Mouse (Mus musculus): Measurements from ENCODE around the gene Ndel1.

Gene Ndel1

DNA sequence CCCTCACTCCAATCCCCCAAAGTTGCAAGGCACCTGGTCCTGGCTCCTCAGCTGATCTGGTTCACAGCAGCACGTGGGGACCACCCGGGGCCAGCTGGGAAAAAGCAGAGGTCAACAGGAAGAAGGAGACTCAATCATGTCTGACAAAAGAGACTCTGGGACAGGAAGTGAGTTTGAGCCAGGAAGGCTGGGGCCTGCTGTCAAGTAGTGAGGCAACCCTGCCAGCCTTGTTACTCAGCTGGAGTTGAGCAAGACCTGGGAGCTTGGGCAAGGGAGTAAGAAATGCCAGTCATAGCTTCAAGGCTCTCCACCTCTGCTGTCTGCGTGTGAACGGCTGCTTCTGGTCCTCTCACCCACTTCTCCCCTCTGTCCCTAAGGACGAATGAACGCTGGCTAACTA lies at the start of gene Ndel1:
TSS of gene Ndel1 (minus strand) at position 111 of the 400 bp plus-strand sequence.
- in situ Hi-C loops (cut with MboI) = no loop called here

GRCm38 (mm10) chr11:68914566-68914965 lies 42.9 kb upstream of the Ndel1 start:
- in situ Hi-C loops (cut with MboI) = no loop called here

GRCm38 (mm10) chr11:68911531-68912177 lies 40.0 kb upstream of the Ndel1 start:
- in situ Hi-C loops (cut with MboI) = no loop called here

- in situ Hi-C loops (cut with MboI) = loop anchor here (5.0 to 10.0 kb wide), 2 partner anchors 78 to 216 kb away; partner anchors contain the start of genes 9130213A22Rik, Aloxe3 and Hes7
Observed at GRCm38 (mm10) chr11:68908846-68909503, 37.3 kb upstream of the Ndel1 start.

DNA sequence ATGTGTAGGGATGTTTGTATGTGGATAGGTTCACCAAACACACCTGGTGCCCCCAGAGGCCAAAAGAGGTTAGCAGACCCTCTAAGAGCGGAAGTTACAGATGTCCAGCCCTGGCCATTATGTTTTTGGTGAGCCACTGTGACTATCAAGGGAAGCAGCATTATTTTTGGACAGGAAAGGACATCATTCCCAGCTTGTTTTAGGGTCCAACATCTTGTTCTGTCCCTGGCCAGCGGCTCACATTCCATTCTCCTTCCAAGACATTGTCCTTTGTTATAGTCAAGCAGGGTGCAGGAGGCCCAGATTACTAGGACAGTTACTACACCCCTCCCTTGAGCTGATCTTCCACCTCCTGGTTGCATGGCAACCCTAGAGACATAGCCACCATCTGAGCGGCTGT lies 35.6 kb upstream of the Ndel1 start:
- in situ Hi-C loops (cut with MboI) = loop anchor here (5.0 to 10.0 kb wide), 2 partner anchors 80 to 218 kb away; partner anchors contain the start of genes 9130213A22Rik, Aloxe3 and Hes7

DNA sequence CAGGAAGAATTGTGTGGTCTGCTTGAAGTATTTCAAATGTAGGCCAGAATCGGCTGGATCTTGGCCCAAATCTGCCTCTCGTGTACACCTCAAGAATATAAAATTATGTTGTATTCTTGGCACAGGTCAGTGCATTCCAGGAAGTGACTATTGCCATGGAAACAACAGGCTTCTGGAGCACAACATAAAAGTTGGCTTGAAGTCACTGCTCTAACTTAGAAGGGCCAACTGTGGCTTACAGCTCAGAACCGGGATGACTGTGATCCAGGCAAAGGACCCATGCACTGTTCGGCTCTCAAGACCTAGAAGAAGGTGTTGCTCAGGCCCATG lies 34.8 kb upstream of the Ndel1 start:
- in situ Hi-C loops (cut with MboI) = loop anchor here (5.0 to 10.0 kb wide), 2 partner anchors 81 to 218 kb away; partner anchors contain the start of genes 9130213A22Rik, Aloxe3 and Hes7

DNA sequence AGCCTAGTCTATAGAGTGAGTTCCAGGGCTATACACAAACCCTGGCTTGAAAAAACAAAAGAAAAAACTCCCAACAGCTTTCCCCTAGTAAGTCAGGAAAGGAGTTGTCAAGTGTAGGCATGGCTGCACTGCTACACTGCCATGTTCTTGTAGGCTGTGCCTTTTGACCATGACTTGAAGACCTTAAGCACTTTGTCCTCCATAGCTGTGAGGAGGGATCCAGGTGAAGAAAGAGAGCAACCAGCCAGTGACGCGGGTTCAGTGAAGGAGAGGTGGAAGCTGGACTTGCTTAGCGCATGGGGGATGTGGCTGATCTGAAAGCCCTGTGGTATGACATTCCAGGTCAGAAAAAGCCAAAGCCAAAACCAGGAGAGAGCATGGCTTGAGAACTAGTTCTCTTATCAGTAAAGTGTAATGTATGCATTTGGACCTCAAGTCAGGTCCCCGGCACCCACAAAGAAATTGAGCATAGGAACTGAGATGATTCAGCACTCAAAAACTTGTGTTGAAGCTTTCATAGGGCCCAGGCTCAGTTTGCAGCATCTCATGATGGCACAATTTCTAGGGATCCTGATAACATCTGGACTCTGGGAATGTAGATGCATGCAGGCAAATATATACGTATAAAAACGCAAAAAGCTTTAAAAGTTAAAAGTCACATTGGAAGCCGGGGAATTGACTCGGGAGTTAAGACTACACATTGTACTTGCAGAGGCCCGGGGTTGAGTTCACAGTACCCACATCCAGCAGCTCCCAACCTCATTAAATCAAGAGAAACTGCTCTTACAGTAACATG lies 34.2 kb upstream of the Ndel1 start:
- in situ Hi-C loops (cut with MboI) = loop anchor here (5.0 to 10.0 kb wide), 2 partner anchors 81 to 219 kb away; partner anchors contain the start of genes 9130213A22Rik, Aloxe3 and Hes7

DNA sequence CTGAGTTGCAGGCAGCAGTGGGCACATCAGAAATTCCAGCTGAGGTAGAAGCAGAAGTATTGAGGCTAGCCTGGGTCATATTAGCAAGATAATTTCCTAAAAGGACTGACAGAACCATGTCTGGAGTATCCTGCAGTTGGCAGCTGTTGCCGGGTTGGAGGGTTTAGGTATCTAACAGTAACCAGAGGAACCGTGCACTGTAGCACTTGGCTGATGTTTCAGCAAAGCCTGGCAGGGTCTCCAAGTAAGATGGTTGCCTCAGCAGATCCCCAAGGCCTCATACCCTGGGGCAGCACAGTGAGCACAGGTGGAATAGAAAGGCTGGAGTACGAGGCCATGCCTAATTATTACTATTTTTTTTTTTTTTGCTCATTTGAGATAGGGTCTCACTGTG lies 33.5 kb upstream of the Ndel1 start:
- in situ Hi-C loops (cut with MboI) = loop anchor here (5.0 to 10.0 kb wide), 2 partner anchors 82 to 220 kb away; partner anchors contain the start of genes 9130213A22Rik, Aloxe3 and Hes7

DNA sequence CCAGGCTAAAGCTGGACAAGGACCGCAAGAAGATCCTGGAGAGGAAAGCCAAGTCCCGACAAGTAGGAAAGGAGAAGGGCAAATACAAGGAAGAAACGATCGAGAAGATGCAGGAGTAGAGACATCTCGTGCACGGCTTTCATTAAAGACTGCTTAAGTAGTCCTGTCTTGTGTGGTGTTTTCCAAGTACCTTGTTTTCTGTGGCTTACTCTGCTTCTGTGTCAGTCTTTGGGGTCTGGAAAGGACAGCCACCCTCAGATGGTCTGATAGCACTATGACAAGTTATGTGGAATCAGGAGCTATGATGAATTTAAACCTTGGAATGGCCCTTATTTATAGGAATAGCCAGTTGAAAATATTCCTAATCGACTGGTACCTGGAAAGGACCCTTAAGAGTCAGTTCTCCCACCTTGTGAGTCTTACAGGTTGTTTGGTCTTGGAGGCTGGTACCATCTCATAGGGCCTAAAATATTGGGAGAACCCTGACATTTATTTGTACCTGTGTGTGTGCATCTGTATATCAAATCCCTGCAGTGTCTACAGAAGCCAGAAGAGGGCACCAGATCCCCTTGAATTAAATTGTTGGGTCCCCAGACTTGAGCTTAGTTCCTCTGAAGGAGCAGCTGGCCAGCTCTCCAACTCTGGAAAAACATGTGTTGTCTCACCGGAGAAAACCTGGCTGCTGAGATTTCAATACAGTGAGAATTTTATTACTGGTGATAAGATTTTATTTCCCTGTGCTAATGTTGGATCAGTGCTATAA lies 32.9 kb upstream of the Ndel1 start:
- in situ Hi-C loops (cut with MboI) = loop anchor here (5.0 to 10.0 kb wide), 2 partner anchors 83 to 220 kb away; partner anchors contain the start of genes 9130213A22Rik, Aloxe3 and Hes7

DNA sequence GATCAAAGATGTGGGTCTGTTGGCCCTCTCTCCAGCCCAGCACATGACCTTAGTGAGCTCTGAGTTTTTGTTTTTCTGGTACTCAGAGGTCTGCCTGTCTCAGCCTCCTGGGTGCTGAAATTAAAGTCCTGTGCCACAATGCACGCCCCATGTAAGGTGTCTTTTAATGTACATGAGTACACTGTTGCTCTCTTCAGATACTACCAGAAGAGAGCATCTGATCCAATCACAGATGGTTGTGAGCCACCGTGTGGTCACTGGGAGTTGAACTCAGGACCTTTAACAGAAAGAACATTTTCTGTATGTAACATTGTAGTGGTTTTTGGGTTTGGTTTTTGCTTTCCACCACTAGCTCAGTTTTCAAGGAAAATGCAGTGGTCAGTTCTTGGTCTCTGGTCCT lies 32.1 kb upstream of the Ndel1 start:
- in situ Hi-C loops (cut with MboI) = loop anchor here (10.0 kb wide), 1 partner anchor 221 kb away; the partner anchor contains the start of genes 9130213A22Rik, Aloxe3 and Hes7

GRCm38 (mm10) chr11:68902823-68903222 lies 31.2 kb upstream of the Ndel1 start:
- in situ Hi-C loops (cut with MboI) = loop anchor here (10.0 kb wide), 1 partner anchor 222 kb away; the partner anchor contains the start of genes 9130213A22Rik, Aloxe3 and Hes7

DNA sequence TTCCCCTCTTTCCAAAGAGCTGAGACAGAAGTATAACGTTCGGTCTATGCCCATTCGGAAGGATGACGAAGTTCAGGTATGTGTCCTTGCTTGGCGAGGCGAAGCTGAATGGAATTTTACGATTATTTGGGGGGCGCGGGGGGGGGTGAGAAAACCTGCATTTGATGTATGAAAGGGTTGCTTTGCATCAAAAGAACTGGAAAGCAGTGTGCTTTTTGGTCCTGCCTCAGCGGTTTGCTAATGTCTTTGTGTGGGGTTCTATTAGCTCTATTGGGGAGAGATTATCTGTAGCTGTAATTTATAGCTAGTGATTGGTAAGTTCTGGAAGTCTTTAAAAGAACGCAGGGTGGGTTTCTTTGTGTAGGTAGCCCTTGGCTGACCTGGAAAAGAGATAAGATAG lies 30.7 kb upstream of the Ndel1 start:
- in situ Hi-C loops (cut with MboI) = loop anchor here (10.0 kb wide), 1 partner anchor 222 kb away; the partner anchor contains the start of genes 9130213A22Rik, Aloxe3 and Hes7

DNA sequence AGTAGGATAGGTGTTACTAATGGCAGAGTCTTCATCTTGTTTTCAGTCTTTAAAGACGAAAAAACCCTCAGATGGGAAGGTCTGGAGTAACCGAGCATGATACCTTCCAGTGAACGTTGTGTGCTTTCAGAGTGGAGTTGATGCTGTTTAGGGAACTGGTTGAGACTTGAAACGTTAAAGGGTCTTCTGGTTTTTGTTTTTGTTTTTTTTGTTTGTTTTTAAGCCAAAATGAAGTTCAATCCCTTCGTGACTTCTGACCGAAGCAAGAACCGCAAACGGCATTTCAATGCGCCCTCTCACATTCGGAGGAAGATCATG lies 30.3 kb upstream of the Ndel1 start:
- in situ Hi-C loops (cut with MboI) = loop anchor here (10.0 kb wide), 1 partner anchor 223 kb away; the partner anchor contains the start of genes 9130213A22Rik, Aloxe3 and Hes7

- in situ Hi-C loops (cut with MboI) = loop anchor here (10.0 kb wide), 1 partner anchor 223 kb away; the partner anchor contains the start of genes 9130213A22Rik, Aloxe3 and Hes7
Observed at GRCm38 (mm10) chr11:68901351-68902046, 29.8 kb upstream of the Ndel1 start, which contains the start of gene Rpl26. Gene Rpl26 (plus strand): TSS chr11:68901583.

GRCm38 (mm10) chr11:68900519-68901350 lies 29.1 kb upstream of the Ndel1 start:
- in situ Hi-C loops (cut with MboI) = loop anchor here (10.0 kb wide), 1 partner anchor 224 kb away; the partner anchor contains the start of genes 9130213A22Rik, Aloxe3 and Hes7

DNA sequence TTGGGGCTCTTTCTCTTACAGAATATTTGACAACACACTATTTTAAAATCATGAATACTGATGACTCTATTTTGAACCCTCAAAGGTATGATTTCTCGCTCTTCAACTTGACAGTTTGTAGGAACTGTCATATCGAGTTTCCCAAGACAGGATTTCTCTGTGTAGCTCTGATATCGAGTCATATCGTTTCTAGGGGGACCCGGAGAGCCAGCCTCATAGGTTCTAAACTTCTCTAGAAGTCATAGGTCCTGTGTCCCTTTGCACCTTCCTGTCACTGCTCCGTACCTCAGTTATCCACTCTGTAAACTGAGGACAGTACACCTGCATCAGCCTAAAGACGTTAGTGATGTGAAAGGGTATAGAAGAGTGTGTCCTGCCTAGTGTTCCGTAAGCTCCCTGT lies 28.2 kb upstream of the Ndel1 start:
- in situ Hi-C loops (cut with MboI) = loop anchor here (10.0 kb wide), 1 partner anchor 225 kb away; the partner anchor contains the start of genes 9130213A22Rik, Aloxe3 and Hes7

DNA sequence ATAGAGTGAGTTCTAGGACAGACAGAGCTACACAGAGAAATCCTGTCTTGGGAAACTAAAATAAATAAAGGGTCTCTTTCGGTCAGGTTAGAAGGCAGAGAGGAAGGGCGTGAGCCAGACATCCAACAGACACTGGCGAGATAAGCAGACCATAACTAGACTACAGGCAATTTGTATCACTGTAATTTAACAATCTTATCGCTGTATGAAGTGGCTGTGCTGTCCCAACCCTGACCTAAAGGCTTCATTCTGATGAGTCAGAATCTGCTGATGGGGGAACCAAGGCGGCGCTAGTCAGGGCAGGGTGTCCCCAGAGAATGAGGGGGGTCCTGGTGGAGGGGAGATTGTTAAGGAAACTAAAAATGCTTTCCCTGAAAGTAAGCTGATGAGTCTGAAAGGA lies 27.1 kb upstream of the Ndel1 start:
- in situ Hi-C loops (cut with MboI) = no loop called here

GRCm38 (mm10) chr11:68897838-68898237 lies 26.2 kb upstream of the Ndel1 start:
- in situ Hi-C loops (cut with MboI) = no loop called here

DNA sequence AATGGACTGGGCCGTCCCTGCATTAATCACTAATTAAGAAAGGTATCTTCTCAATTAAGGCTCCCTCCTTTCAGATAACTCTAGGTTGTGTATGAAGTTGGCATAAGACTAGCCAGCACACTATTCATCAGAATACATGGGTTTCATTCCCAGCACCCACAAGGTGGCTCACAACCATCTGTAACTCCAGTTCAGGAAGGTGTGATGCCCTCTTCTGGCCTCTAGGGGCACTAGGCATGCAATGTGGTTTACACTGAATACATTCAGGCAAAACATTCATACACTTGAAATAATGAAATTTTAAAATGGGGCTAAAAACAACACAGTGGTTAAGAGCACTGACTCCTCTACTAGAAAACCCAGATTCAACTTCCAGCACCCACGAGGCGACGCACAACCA lies 25.5 kb upstream of the Ndel1 start:
- in situ Hi-C loops (cut with MboI) = no loop called here
